Mouse (Mus musculus) megakaryocyte, embryonic 14.5 days (primary cell): ENCODE measurements around the gene Tspan32.

Experiments used
- FLI1 ChIP-seq: IDR thresholded peaks from 2 replicates; pipeline ENCODE4 v1.6.1; 2012; ENCODE audit warnings: low read length, inconsistent platforms, mixed read lengths
- GATA1 ChIP-seq: IDR thresholded peaks from 3 replicates; pipeline ENCODE4 v1.6.1; 2012; ENCODE audit warnings: mixed read lengths, low read length, inconsistent platforms, borderline replicate concordance

- TF ChIP-seq GATA1 (no peak), FLI1 (no peak)
Measured at GRCm38 (mm10) chr7:143034519-143035450, 29.9 kb downstream of the Tspan32 start.
